Mouse (Mus musculus): ENCODE measurements around the gene Erc2.
A peak's percentile ranks its signal among the peaks of the same experiment; 100 is the strongest.

The Erc2 gene

GRCm38 (mm10) chr14:28288196-28288595, 666.0 kb downstream of the Erc2 start:
- no peak for DNase-seq (ENCODE audit: low read depth, low spot score)

GRCm38 (mm10) chr14:28288926-28289325, 666.7 kb downstream of the Erc2 start:
- DNase-seq (ENCODE audit: low read depth, low spot score): no peak

DNA sequence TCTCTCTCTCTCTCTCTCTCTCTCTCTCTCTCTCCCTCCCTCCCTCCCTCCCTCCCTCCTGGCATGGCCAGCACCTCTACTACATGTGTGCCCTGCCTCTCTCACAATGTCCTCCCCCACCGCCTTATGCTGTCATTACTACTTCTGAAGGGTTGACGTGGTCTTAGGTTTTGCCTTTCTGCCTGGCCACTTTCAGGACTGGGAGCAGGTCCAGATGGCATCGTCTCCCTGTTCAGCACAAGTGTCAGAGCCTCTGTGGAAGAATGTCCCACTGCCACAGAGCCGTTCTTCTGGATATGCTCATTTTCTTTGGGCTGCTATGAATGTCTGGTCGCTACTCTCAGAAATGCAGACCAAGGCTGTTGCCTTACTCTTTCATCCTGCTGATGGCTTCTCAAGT, 671.7 kb downstream of the Erc2 start:
- DNase-seq (ENCODE audit: low read depth, low spot score): no peak

- no peak for DNase-seq (ENCODE audit: low read depth, low spot score)
Measured at GRCm38 (mm10) chr14:28295145-28295544, 672.9 kb downstream of the Erc2 start.

- DNase-seq (ENCODE audit: low read depth, low spot score): no peak
Measured at GRCm38 (mm10) chr14:28300095-28300494, 677.9 kb downstream of the Erc2 start.

GRCm38 (mm10) chr14:28301251-28301650, 679.0 kb downstream of the Erc2 start:
- DNase-seq (ENCODE audit: low read depth, low spot score): no peak

DNA sequence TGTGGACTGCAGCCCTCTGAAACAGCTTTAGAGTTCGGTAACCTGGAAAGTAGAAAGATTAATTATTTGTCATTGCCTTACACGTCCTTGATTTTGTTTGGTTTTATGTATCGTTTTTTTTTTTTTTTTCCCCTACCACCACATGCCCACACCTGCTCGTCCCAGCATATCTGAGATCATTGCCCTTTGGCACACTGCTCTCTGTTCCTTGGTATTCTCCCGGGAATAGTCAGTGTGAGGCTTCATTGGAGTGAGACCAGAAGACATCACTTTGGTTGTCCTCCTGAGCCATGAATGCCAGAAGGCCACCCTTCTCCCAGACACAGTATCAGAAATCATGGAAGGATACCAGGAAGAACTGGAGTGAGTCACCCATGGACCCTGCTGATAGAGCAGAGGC, 681.9 kb downstream of the Erc2 start:
- no peak for DNase-seq (ENCODE audit: low read depth, low spot score)

GRCm38 (mm10) chr14:28308661-28309060, 686.4 kb downstream of the Erc2 start:
- no peak for DNase-seq (ENCODE audit: low read depth, low spot score)

DNA sequence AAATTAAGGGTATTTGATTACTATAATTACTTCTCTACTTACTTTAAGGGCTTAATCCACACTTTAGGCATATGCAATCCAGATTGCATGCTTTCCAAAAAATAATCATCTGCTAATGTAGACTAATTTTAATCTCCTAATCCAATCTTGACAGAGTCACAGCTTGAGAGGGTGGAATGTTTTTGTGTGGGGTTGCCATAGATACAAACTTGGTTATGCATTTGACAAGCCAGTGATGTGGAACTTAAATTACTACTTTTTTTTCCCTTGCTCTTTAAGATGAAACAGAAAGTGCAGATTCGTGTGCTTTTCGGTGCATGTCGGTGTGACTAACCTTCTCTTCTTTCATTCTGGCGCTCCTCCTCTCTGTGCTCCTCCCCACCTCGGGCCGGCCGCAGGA, 694.6 kb downstream of the Erc2 start:
- peak; percentile 6 for DNase-seq (ENCODE audit: low read depth, low spot score)

DNA sequence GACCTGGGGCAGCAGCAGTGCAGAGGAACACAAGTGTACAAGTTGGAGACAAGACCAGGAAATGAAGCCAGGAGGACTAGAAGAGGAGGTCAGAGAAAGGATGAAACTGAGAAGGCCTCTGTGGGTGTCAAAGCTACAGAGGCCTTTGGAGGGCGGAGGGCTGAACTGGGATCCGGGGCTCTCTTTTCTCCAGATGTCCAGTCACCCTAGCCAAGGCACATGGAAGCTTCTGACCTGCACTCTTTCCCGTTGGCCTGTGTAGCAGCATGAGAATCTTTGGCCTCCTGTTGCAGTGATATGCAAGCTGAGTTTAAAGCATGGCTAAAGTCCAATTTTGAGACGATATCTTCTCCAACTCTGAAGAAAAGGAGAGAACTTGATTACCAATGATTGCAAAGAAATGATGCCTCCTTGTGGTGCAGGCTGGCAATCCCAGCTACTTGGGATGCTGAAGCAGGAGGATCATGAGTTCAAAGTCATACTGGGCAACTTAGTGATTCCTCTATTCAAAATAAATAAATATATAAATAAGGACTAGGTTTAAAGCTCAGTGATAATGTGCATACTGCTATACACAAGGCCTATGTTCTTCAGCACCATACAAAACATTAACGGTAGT, 699.8 kb downstream of the Erc2 start:
- DNase-seq (ENCODE audit: low read depth, low spot score): no peak

DNA sequence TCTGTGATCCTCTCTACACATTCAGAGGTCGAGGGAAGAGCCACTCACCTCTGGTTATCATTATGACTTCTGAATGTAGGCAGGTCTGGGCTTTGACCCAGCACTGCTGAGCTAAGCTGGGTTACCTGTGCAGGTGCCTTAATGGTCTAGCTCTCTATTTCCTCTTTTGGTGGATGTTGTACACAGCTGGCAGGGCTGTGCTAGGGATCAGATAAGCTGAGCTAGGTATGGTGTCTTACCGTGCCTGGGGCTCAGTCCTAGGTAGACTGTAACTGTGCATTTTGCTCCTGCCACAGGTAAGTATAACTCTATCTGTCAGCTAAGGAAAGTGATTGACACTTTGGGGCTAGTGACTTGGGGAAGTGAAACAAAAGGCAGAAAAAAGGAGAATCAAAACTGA, 701.0 kb downstream of the Erc2 start:
- no peak for DNase-seq (ENCODE audit: low read depth, low spot score)

GRCm38 (mm10) chr14:28323727-28324126, 701.5 kb downstream of the Erc2 start:
- DNase-seq (ENCODE audit: low read depth, low spot score): no peak

- DNase-seq (ENCODE audit: low read depth, low spot score): no peak
Measured at GRCm38 (mm10) chr14:28326456-28326855, 704.2 kb downstream of the Erc2 start.

- no peak for DNase-seq (ENCODE audit: low read depth, low spot score)
Measured at GRCm38 (mm10) chr14:28328512-28328911, 706.3 kb downstream of the Erc2 start.

DNA sequence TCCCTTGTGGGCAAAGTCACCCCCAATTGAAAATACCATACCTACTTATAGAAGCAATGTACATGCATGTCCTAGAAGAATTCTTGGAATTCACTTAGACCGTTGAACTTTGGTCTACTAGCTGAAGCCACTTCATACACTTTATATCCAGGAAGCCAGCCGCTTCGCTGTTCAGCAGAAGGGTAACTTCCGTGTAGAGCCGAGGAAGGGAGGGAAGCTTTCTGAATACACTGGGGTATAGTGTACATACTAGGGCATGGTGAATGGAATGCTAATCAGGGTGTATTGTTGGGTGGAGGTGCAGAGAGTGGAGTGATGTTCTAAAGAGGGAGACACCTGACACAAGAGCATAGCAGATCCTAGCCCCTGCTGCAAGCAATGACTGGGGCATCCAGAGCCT, 708.9 kb downstream of the Erc2 start:
- DNase-seq (ENCODE audit: low read depth, low spot score): no peak

DNA sequence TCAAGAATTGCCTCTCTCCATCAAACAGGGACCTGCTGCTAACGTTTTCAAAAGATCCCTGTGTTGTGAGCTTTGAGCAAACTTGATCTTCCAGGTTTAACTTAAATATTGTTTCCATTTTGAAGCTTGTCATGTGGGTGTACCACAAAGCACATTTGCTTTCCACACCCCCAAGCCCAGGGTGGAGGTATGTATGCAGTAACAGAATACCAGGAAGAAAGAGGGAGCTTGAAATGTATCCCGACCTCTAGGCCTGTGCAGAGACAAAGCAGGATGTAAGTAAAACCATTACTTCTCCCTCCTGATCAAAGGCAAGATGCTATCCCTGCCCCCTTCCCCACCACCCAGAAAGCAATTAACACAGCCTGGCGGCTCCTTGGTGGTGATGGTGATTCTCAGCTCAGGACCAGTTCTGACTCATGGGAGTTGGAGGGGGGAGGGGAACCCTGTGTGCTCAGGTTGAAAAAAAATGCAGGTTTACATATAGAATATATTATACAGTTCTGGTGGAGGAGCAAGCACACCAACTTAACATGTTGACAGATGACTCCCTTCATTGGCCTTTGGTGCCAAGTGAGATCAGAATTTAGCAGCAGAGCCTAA, 710.2 kb downstream of the Erc2 start:
- DNase-seq (ENCODE audit: low read depth, low spot score): no peak

DNA sequence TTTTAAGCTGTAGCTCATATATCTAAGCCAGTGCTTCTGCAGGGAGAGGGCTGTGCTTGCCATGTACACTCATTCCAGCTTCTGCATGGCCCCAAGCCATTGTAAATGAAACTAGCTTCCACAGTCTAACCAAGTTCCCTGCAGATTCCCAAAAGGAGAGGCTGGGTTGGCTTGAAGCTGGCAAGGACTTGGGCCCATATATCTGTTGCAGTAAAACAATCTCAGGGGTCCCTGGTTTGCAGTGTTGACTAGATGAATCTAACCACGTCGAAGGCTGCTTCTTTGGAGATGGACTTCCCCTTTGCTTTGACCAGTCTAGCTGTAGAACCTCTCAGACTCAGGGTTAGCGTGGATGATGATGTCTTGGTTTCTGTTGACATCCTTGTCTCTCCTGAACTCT, 716.9 kb downstream of the Erc2 start:
- DNase-seq (ENCODE audit: low read depth, low spot score): no peak

DNA sequence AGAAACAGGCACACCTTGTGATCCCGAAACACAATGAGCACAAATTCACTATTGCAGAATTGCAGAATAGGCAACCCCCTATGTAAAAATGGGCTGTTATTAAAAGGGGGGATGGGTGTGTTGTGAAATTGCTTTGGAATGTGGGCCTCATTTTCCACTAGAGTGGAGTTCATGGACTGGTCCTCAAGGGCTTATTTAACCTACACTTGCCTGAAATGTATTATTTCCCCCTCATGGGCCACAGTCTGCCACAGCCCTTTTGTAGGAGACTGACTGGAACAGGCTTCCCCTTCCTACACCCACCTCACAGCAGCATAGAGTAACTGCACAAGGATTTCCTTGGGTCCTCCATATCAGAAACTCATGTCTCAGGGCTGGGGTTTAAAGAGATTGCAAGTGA, 726.9 kb downstream of the Erc2 start:
- no peak for DNase-seq (ENCODE audit: low read depth, low spot score)

- no peak for DNase-seq (ENCODE audit: low read depth, low spot score)
Measured at GRCm38 (mm10) chr14:28356031-28356430, 733.8 kb downstream of the Erc2 start.

GRCm38 (mm10) chr14:28359502-28359901, 737.3 kb downstream of the Erc2 start:
- DNase-seq (ENCODE audit: low read depth, low spot score): no peak

GRCm38 (mm10) chr14:28359983-28360382, 737.8 kb downstream of the Erc2 start:
- DNase-seq (ENCODE audit: low read depth, low spot score): no peak

- no peak for DNase-seq (ENCODE audit: low read depth, low spot score)
Measured at GRCm38 (mm10) chr14:28362336-28362735, 740.1 kb downstream of the Erc2 start.

DNA sequence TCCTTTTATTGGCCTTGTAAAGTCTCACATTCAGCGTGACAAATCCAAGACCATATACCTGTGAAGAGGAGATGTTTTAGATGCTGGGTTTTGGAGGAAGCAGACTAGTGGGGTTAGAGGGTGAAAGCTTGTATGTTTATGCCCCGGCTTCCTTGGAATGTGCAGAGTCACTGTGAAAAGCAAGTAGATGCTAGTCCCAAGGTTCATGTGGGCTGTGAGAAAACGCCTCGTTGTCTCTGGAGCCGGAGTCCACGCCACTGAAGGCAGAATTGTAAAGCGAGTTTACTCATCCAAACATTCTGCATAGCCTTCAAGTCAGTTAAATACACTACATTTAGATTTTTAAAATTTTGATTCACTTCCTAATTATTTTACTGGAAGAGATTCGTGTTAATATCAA, 748.5 kb downstream of the Erc2 start:
- DNase-seq (ENCODE audit: low read depth, low spot score): no peak

DNA sequence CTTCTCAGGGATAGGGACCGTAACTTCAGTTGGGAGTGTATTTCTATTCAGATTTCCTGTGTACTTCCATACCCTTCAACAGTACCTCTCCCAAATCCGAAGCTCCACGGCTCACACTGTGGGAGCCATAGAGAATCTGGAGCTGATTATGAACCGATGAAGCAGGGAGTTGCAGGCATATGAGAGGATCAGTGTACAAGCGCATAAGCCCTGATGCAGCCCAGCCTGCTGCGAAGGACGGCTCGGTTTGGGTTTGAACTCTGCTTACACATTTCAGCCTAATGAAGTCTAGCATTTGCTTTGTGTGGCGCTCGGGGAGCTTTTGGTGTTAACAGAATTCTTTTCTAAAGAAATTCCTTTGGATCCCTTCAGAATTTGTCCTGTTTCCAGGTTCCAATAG, 749.4 kb downstream of the Erc2 start:
- no peak for DNase-seq (ENCODE audit: low read depth, low spot score)
